Mouse (Mus musculus) heart, adult 8-10 months (tissue): Measurements from ENCODE around the gene Olfr881. TPM values are rescaled to one million over a fixed set of nuclear protein-coding genes. Genes with fewer than 3 reads are reported as not detected.

ENCODE experiments used
- DNase-seq: peaks from one replicate; pipeline ENCODE4 v3.0.0; 2022; ENCODE audit warnings: low spot score
- total RNA-seq, 4 experiments: library from RNA; stranded (reverse); gene quantifications; 2 replicates each; pipeline ENCODE4 v1.2.4; 2022

The Olfr881 gene
- not detected for total RNA-seq

GRCm38 (mm10) chr9:37991525-37991924 is at the start of gene Olfr881:
Gene Olfr881, plus strand, starts transcription at chr9:37991825.
- DNase-seq, result no peak

DNA sequence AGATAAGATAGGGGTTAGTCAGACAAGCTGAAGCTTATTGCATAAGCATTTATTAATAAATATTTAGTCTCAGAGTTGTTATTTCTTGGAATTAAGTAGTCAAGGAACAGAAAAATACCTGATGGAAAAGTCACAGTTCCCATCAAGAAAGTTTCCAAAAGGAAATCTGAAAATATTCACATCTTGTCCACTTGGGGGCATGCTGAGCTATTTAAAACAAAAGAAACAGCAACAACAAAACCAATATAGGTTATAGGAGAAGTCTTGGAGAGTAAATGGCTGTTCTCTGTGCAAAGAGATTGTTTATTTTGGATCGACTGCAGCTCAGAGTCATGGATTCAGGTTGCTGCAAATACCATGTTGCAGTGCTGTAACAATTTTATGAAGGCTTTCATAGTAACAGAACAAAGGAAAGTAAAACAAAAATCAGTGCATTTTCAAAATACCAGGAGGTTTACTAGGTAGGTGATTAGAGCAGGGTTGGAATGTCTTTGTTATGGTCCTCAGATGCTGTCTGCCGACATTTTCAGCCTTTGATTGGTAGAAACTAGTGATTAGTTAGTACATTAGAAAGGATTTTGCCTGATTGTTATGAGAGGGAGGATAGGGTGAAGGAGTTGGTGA is 7.1 kb downstream of the Olfr881 start:
- DNase-seq, result no peak

- DNase-seq, result no peak
These were observed 8.4 kb downstream of the Olfr881 start for GRCm38 (mm10) chr9:38000021-38000420.

- no peak for DNase-seq
These were observed 33.9 kb downstream of the Olfr881 start, which contains the start of gene Olfr883 for GRCm38 (mm10) chr9:38025508-38025907. Gene Olfr883, plus strand, starts transcription at chr9:38025808.

Other genes with a start within 250 kb of the Olfr881 start
- gene Olfr874, start 246.7 kb upstream of the Olfr881 start, total RNA-seq, result not detected
- gene Olfr875, start 220.0 kb upstream of the Olfr881 start, total RNA-seq, result not detected
- gene Olfr876, start 188.8 kb upstream of the Olfr881 start, total RNA-seq, result not detected
- gene Olfr877, start 137.6 kb upstream of the Olfr881 start, total RNA-seq, result not detected
- not detected for gene Olfr145, start 95.1 kb upstream of the Olfr881 start, total RNA-seq
- not detected for gene Olfr878, start 74.0 kb upstream of the Olfr881 start, total RNA-seq
- gene Olfr883, start 34.0 kb downstream of the Olfr881 start, total RNA-seq, result not detected
- not detected for gene Olfr884, start 54.7 kb downstream of the Olfr881 start, total RNA-seq
- gene Olfr885, start 69.5 kb downstream of the Olfr881 start, total RNA-seq, result not detected
- not detected for gene Olfr887, start 92.2 kb downstream of the Olfr881 start, total RNA-seq
- gene Olfr888, start 116.3 kb downstream of the Olfr881 start, total RNA-seq, result not detected
- gene Olfr889, start 123.4 kb downstream of the Olfr881 start, total RNA-seq, result not detected
- gene Olfr890, start 150.7 kb downstream of the Olfr881 start, total RNA-seq, result not detected
- not detected for gene Olfr891, start 189.0 kb downstream of the Olfr881 start, total RNA-seq
- gene Olfr893, start 216.5 kb downstream of the Olfr881 start, total RNA-seq, result not detected
- not detected for gene Olfr894, start 226.2 kb downstream of the Olfr881 start, total RNA-seq